Mouse (Mus musculus): ENCODE measurements around the gene Adh5. TPM values are rescaled to one million over a fixed set of nuclear protein-coding genes. Genes with fewer than 3 reads are reported as not detected.
A peak's percentile ranks its signal among the peaks of the same experiment; 100 is the strongest.
"Not testable (repeated sequence)": the region's sequence is repeated elsewhere in the genome, so short reads cannot be mapped to it uniquely, and the experiment has no call there.

Adh5 gene
- total RNA-seq, 2 experiments from 2014 or later, result 128 to 164 TPM

DNA sequence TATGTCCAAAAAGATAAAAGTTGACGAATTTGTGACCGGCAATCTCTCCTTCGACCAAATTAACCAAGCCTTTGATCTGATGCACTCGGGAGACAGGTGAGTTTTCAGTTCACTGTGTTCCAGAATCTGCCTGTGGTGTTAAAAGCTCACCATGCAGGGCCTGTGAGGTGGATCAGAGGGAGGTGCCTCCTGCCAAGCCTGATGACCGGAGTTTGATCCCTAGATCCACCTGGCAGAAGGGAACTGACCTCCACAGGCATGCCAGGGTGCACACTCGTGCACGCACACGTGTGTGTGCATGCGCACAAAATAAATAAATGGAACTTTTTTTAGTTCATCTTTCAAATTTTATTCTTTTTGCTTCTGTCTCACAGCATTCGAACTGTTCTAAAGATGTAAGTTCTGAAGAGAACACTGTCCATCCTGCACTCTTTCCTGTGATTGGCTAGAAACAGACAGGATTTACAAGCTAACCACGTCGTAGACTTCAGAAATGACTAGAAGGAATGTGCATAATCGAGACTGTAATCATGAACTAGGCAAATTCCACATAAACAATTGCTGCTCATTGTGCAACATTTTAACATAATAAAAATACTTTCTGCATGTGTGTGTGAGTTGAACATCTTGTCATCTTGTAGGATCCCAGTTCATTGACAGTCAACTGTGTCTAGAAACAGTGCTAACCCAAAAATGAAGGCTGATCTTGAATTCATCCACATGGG, 12.0 kb downstream of the Adh5 start:
- no peak for ATAC-seq (replicated peaks; ENCODE audit: poor library complexity, severe bottlenecking)

GRCm38 (mm10) chr3:138458441-138458840, 15.5 kb downstream of the Adh5 start:
- no peak for ATAC-seq (replicated peaks; ENCODE audit: poor library complexity, severe bottlenecking)

DNA sequence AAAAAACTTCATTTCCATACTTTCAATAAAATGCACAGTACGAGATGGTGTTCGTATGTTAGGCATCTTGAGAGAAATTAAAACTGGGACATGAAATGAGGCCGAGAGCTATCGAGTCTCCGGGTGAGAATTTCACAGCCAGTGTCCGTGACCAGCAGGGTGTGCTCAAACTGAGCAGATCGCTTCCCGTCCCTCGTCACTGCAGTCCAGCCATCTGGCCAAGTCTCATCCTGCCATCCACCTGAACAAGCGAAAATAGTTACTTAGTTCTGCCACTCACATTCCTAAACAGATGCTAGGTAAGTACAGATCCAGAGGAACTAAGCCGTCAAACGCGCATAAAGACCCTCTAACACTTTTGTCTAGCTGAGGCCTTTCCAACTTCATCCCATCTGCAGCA, 17.4 kb downstream of the Adh5 start:
- ATAC-seq (replicated peaks; ENCODE audit: poor library complexity, severe bottlenecking), result no peak

DNA sequence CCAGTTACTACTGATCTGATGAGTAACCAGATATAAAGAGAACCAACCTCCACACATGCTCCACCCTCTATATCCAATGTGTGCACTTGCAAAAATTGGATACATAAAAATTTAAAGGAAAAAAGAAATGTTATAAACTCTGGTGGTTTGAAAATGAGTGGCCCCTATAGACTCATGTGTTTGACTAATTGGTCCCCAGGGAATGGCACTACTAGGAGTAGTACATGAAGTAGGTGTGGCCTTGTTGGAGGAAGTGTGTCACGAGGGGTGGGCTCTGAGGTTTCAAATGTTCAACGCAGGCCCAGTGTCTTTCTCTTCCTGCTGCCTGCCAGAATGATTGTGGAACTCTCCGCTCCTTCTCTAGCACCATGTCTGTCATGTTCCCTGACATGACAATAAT, 18.9 kb downstream of the Adh5 start:
- ATAC-seq (replicated peaks; ENCODE audit: poor library complexity, severe bottlenecking), result no peak

- peak; percentile 47; the same call in 1 of the 2 replicates for ATAC-seq (replicated peaks; ENCODE audit: poor library complexity, severe bottlenecking)
Measured at GRCm38 (mm10) chr3:138463137-138463536, 20.2 kb downstream of the Adh5 start.

DNA sequence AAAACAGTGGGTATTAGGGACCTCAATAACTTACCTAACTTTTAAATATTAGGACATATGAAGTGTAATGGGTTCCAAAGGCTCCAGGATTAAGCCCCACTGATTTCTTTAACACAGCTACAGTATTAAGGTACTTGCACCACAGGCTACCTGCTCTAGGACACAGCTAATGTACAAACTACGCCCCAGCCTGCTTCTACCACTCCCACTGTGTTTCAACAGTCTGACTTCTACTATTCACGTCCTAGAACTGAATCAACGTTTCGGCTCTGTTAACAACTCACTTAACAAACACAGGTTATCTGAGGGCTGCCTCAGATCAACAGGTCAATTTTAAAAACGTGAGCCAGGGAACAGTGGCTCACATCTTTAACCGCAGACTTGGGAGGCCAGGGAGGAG, 20.9 kb downstream of the Adh5 start:
- no peak for ATAC-seq (replicated peaks; ENCODE audit: poor library complexity, severe bottlenecking)

DNA sequence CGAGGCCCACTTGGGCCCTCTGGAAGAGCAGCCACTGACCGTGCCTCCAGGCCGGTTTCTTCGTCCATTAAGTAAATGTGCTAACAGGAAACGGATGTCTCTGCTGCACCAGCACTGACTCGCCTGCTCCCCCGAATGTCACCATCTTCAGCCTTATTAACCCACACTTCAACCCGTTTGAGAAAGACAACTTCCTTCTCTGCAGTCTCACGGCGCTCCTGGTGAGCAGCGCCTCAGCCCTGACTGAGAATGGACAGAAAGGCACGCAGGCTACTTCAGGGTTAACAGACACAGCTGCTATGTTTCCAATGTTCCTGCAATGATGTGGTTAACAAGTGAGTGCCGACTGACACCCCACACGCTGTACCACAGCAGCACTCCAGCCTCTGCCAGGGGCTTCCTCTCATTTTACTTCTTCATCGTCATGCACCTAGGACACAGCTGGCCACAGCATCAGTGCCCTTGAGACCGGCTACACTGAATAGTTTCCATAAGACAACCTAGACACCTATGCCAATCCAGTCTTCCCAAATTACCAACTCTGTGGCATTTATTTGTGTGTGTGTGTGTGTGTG, 21.8 kb downstream of the Adh5 start:
- ATAC-seq (replicated peaks; ENCODE audit: poor library complexity, severe bottlenecking), result peak; percentile 93

GRCm38 (mm10) chr3:138466656-138467055, 23.8 kb downstream of the Adh5 start:
- ATAC-seq (replicated peaks; ENCODE audit: poor library complexity, severe bottlenecking), result not testable (repeated sequence)

DNA sequence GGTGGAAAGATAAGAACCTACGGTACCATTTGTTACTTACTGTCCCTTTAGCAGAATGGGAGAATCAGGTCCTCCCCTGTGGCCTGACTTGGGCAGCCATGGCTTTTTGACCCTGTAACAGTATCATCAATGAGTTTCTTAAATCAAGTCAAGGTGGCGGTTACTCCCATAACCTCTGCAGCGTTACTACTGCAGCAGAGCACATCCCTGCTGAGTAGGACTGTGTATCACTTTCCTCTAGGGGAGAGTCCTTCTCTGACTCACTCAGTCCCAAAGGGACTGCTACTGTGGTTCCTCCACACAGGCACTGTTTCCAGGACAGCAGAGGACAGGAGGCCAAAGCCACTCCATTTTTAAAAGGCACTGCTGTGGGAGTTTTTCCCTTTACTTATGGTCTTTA, 28.2 kb downstream of the Adh5 start:
- no peak for ATAC-seq (replicated peaks; ENCODE audit: poor library complexity, severe bottlenecking)

- no peak for ATAC-seq (replicated peaks; ENCODE audit: poor library complexity, severe bottlenecking)
Measured at GRCm38 (mm10) chr3:138479489-138479888, 36.6 kb downstream of the Adh5 start.

GRCm38 (mm10) chr3:138481526-138482284, 38.8 kb downstream of the Adh5 start:
- peak; percentile 79 for ATAC-seq (replicated peaks; ENCODE audit: poor library complexity, severe bottlenecking)

DNA sequence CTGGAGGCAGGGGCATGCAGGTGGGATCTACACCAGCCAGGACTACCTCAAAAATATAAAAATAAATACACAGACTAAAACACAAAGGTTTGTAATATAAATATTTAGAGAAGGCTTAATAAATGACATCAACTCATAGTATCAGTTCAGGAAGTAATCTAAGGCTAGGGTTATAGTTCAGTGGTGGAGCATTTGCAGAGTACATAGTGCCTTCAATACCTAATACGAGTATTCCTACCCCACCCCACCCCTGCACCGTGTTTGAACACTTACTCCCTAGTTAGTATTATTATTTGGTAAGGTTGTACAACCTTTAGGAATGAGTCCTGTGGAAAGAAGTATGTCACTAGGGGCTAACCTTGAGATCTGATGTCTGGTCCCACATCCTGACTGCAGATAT, 40.3 kb downstream of the Adh5 start:
- ATAC-seq (replicated peaks; ENCODE audit: poor library complexity, severe bottlenecking), result no peak

DNA sequence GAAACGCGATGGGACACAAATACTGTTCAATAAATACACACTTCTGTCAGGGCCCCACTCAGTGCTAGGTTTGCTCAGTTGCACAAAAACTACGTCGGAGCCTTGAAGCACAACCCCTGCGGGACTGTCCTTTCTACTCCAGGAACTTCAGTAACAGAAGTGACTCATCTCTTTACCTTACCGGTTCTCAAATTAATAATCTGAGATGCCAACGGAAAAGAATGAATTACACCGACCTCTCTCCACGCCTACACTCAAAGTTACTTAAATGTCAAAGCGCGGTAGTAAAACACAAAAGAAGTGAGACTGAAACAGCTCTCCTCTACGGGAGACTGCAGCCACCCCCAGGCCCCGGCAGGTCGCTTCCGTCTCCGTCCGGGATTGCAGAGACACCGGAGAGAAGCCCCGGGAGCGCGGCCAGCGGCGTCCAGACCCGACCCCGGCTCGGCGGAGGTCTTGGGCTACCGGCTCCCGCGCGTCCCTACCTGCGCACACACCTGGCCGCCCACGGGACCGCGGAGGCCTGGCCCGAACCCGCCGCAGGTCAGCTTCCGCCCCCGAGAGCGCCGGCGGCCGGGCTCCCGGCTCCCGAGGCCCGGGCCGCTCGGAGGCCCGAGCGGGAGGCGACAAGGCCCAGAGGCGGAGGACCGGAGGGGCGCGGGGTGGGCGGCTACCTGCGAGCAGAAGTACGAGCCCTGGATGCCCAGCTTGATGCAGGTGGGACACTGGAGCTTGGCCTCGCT, 45.9 kb downstream of the Adh5 start:
- ATAC-seq (replicated peaks; ENCODE audit: poor library complexity, severe bottlenecking), result no peak

- peak; percentile 87 for ATAC-seq (replicated peaks; ENCODE audit: poor library complexity, severe bottlenecking)
Measured at GRCm38 (mm10) chr3:138489327-138490033, 46.6 kb downstream of the Adh5 start, which contains the start of gene Metap1. Metap1 (minus strand) TSS chr3:138489515.

DNA sequence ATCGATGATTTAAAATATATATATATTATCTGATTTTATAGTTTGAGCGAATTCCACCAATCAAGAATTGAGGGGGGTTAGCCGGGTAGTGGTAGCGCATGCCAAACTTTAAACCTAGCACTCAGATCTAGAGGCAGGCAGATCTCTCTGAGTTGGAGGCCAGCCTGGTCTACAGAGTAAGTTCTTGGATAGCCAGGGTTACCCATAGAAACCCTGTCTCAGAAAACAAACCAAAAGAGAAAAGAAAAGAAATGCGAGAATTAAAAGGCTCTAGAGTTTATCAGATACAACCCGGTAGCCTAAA, 47.1 kb downstream of the Adh5 start:
- no peak for ATAC-seq (replicated peaks; ENCODE audit: poor library complexity, severe bottlenecking)

DNA sequence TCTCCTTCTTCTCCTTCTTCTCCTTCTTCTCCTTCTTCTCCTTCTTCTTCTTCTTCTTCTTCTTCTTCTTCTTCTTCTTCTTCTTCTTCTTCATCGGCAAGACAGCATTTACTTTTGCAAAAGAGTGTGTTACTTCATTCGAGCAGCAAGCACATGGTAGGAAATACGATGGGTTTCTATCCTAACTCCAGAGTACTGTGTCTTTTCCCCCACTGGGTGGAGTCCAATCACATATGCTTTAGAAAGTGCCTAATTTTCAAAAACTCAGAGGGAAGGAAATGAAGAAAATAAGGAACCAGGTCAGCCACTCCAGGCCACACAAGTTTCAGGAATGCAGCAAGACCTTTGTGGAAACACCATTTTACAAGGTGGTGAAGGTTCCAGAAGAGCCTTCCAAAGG, 50.8 kb downstream of the Adh5 start:
- peak; percentile 38 for ATAC-seq (replicated peaks; ENCODE audit: poor library complexity, severe bottlenecking)

DNA sequence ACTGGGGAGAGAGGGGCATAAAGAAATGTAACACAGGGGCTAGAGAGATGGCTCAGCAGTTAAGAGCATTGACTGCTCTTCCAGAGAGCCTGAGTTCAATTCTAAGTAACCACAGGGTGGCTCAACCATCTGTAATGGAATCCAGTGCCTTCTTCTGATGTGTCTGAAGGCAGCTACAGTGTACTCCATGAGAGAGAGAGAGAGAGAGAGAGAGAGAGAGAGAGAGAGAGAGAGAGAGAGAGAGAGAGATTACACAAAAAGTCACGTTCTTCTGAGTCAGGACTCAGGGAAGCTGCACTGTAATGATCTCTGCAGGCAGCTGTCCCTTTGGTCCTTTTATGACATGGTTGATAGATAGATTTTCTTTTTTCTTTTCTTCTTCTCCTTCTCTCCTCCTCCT, 51.7 kb downstream of the Adh5 start:
- 0 out of 2 replicates have a peak, but pooled peaks have one; percentile 19 for ATAC-seq (replicated peaks; ENCODE audit: poor library complexity, severe bottlenecking)

DNA sequence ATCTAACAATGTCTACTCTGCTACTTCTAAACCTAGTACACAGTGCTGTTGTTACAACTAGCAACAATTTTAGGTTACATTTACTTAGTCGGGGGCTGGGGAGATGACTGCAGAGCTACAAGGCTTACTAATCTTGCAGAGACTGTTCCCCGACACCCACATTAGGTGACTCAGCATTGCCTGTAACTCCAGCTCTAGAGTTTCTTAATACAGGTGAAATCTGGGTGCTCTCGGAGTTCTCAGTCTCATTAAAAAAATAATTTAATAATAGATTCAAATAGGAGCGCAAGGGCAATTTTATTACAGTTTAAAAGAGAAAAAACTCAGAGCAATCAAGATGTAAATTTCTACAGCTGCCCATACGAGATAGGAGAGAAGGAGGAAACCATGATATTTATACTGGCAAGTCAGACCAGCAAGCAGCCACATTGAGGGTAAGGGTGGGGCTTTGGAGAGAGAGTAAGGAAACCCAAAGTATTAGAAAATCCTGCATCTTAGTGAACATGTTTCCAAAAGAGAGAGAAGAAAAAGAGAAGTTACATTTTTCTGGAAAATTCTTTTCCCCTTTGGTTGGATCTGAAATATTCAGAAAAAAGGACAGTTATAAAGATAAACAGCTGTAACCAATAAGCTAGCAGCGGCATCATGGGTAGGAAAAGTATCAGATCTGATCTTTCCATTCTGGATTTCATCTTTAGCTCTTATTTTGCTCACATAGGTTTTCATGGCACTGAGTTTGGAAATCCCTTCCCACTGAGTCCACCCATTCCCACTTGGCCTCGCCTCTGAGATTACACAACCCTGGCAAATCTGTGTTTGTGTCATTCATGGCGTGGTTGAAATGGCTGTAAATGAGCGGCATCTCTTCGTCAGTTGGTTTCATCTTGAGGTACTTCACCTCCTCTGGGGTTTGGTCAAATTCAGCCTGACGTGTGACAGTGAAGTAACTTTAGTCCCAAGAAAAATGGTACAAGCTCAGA, 52.6 kb downstream of the Adh5 start:
- peak; percentile 21; the same call in 1 of the 2 replicates for ATAC-seq (replicated peaks; ENCODE audit: poor library complexity, severe bottlenecking)

- no peak for ATAC-seq (replicated peaks; ENCODE audit: poor library complexity, severe bottlenecking)
Measured at GRCm38 (mm10) chr3:138498731-138499130, 55.8 kb downstream of the Adh5 start.

All from granulocyte monocyte progenitor cell, adult 5-6 weeks (primary cell).